Mouse (Mus musculus) olfactory bulb, adult 2 months (tissue): ENCODE results near the gene Olfr618. TPM values are rescaled to one million over a fixed set of nuclear protein-coding genes. Genes with fewer than 3 reads are reported as not detected.

Source experiments
- H3K27ac ChIP-seq: fragments of 200-500 bp; 2 replicates; pipeline ENCODE4 v1.5.1; 2012; ENCODE audit warnings: low read depth, low read length; ENCODE audit not compliant: insufficient read depth
- H3K4me1 ChIP-seq: fragments of 200-500 bp; 2 replicates; pipeline ENCODE4 v1.6.1; 2012; ENCODE audit warnings: low read length; ENCODE audit not compliant: control insufficient read depth, insufficient read depth
- H3K4me3 ChIP-seq: fragments of 200-500 bp; 2 replicates; pipeline ENCODE4 v1.5.1; 2012; ENCODE audit warnings: mild to moderate bottlenecking, low read depth, low read length, moderate library complexity; ENCODE audit not compliant: insufficient read depth
- CTCF ChIP-seq: fragments of 200-500 bp; IDR thresholded peaks from 2 replicates; pipeline ENCODE4 v1.5.1; 2012; ENCODE audit warnings: low read depth, mild to moderate bottlenecking, low read length, moderate library complexity; ENCODE audit not compliant: insufficient read depth
- POLR2A ChIP-seq: fragments of 200-500 bp; IDR thresholded peaks from 2 replicates; pipeline ENCODE4 v1.6.1; 2012; ENCODE audit warnings: mild to moderate bottlenecking, low read depth, low read length, moderate library complexity; ENCODE audit not compliant: insufficient read depth
- WGBS: fragments of 180-500 bp; shearing (Covaris S2); methylation state at CpG from one replicate; pipeline ENCODE4 v1.1.7; 2018; 5-methylcytosine and 5-hydroxymethylcytosine counted together
- polyA plus RNA-seq: library from polyadenylated mRNA; stranded (reverse); fragments of >200 nt; gene quantifications from 2 replicates; pipeline ENCODE4 v1.2.4, GENCODE M21; 2012; ENCODE audit warnings: low replicate concordance; ENCODE audit not compliant: missing spikeins, insufficient read depth, insufficient read length

Gene Olfr618
- polyA plus RNA-seq, 1 experiment: not detected

- Histone ChIP-seq H3K4me1 (no peaks in the 10 kb centered on the region), H3K27ac (no peak within 1 kb of the TSS), H3K4me3 (no peak within 1 kb of the TSS)
- 78% methylated on average over 1 of the region's 1 CpGs for WGBS
- TF ChIP-seq POLR2A: no peak
- TF ChIP-seq CTCF: no peak
Measured at GRCm38 (mm10) chr7:103642602-103643001, 52.7 kb downstream of the Olfr618 start, which contains the start of gene Olfr622. Gene Olfr622 (minus strand): TSS chr7:103642702.

DNA sequence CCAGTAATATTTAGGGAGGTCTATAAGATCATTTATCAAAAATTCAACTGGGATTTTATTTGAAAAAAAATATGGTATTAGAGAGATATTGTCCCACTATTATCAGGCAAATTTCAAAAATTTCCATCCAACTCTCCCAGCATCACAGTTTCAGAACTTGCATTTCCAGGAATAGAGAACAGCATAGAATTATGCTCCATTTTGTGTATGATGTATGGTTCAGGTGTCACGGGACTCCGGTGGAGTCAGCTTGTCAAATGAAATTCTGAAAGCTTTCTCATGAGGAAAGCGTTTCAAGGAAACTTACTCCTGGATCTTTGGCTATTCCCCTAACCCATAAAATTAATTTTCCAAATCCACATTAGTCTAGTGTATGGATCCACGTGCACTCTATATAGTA lies 54.2 kb downstream of the Olfr618 start:
- 89% methylated on average over 4 of the region's 4 CpGs for WGBS
- no peak overlapping the region for H3K4me3 ChIP-seq
- no peak overlapping the region for H3K27ac ChIP-seq
- TF ChIP-seq POLR2A (no peak), CTCF (no peak)
- H3K4me1 ChIP-seq: no peaks in the 10 kb centered on the region

Other genes starting within 250 kb of the Olfr618 start
- not detected in 2 replicates for gene Olfr600, start 240.4 kb upstream of the Olfr618 start, polyA plus RNA-seq
- gene Olfr601, start 227.4 kb upstream of the Olfr618 start, polyA plus RNA-seq: not detected in 2 replicates
- gene Olfr603, start 203.9 kb upstream of the Olfr618 start, polyA plus RNA-seq: not detected in 2 replicates
- not detected in 2 replicates for gene Usp17lc, start 175.0 kb upstream of the Olfr618 start, polyA plus RNA-seq
- gene Olfr605, start 144.7 kb upstream of the Olfr618 start, polyA plus RNA-seq: not detected in 2 replicates
- gene Olfr606, start 141.1 kb upstream of the Olfr618 start, polyA plus RNA-seq: not detected in 2 replicates
- not detected in 2 replicates for gene Olfr607, start 126.0 kb upstream of the Olfr618 start, polyA plus RNA-seq
- not detected in 2 replicates for gene Olfr608, start 120.2 kb upstream of the Olfr618 start, polyA plus RNA-seq
- not detected in 2 replicates for gene Olfr609, start 92.0 kb upstream of the Olfr618 start, polyA plus RNA-seq
- gene Olfr610, start 78.0 kb upstream of the Olfr618 start, polyA plus RNA-seq: not detected in 2 replicates
- gene Olfr611, start 69.3 kb upstream of the Olfr618 start, polyA plus RNA-seq: not detected in 2 replicates
- gene Olfr612, start 47.4 kb upstream of the Olfr618 start, polyA plus RNA-seq: not detected in 2 replicates
- gene Olfr613, start 42.0 kb upstream of the Olfr618 start, polyA plus RNA-seq: not detected in 2 replicates
- gene Olfr615, start 34.0 kb upstream of the Olfr618 start, polyA plus RNA-seq: not detected in 2 replicates
- gene Olfr616, start 21.0 kb upstream of the Olfr618 start, polyA plus RNA-seq: not detected in 2 replicates
- not detected in 2 replicates for gene Olfr617, start 17.0 kb upstream of the Olfr618 start, polyA plus RNA-seq
- not detected in 2 replicates for gene Olfr619, start 10.5 kb downstream of the Olfr618 start, polyA plus RNA-seq
- gene Olfr620, start 22.4 kb downstream of the Olfr618 start, polyA plus RNA-seq: not detected in 2 replicates
- gene Olfr622, start 52.6 kb downstream of the Olfr618 start, polyA plus RNA-seq: not detected in 2 replicates
- not detected in 2 replicates for gene Olfr623, start 73.6 kb downstream of the Olfr618 start, polyA plus RNA-seq
- gene Olfr624, start 81.1 kb downstream of the Olfr618 start, polyA plus RNA-seq: not detected in 2 replicates
- gene Olfr625-ps1, start 92.6 kb downstream of the Olfr618 start, polyA plus RNA-seq: not detected in 2 replicates
- not detected in 2 replicates for gene Olfr243, start 124.6 kb downstream of the Olfr618 start, polyA plus RNA-seq
- not detected in 2 replicates for gene Olfr628, start 140.3 kb downstream of the Olfr618 start, polyA plus RNA-seq
- not detected in 2 replicates for gene Olfr629, start 154.8 kb downstream of the Olfr618 start, polyA plus RNA-seq
- gene Olfr630, start 167.2 kb downstream of the Olfr618 start, polyA plus RNA-seq: not detected in 2 replicates
- not detected in 2 replicates for gene Olfr69, start 181.5 kb downstream of the Olfr618 start, polyA plus RNA-seq
- not detected in 2 replicates for gene Olfr68, start 189.6 kb downstream of the Olfr618 start, polyA plus RNA-seq
- not detected in 2 replicates for gene Olfr67, start 201.7 kb downstream of the Olfr618 start, polyA plus RNA-seq
- gene Hbb-bt, start 223.9 kb downstream of the Olfr618 start, polyA plus RNA-seq: not detected in 2 replicates
- gene Hbb-bs, start 238.0 kb downstream of the Olfr618 start, polyA plus RNA-seq: not detected in 2 replicates